Comparison of ENCODE assay signal across 10 mouse cellular contexts in the genomic region with DNA sequence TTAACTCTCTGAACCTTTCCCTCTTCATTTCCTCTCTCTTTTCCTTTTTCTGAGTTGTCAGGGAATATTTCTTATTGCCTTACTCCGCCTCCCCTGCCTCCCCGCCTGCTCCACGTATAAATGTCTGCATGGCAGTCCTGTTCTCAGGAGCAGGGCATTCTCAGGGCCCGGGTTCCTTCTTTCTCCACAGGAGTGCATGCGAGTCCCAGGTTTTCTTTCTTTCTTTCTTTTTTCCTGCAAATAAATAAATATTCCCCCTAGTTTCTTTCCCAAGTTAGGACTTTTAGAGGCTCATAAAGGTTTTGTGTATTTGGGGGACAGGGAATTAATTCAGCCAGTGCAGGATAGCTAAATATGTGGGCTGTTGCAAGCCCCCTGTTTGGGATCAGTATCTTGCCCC. TPM values are rescaled to one million over a fixed set of nuclear protein-coding genes. Genes with fewer than 3 reads are reported as not detected.
A peak's percentile ranks its signal among the peaks of the same experiment; 100 is the strongest.
DNase-seq lines count a peak whose midpoint lies in the region; ATAC-seq and TF ChIP-seq lines count a peak whose summit lies in the region.
"Had no signal": no experiment of that assay in that cellular context is flagged by ENCODE, and none has a peak within 500 bp of the region (broad histone marks: within the 10 kb centered on the region; RNA-seq: fewer than 3 reads in every experiment).

No protein-coding gene starts in this region.

- 0 out of 2 replicates have a peak overlapping the region, but pooled peaks have one; percentile 22 for H3K4me3 ChIP-seq in liver, postnatal 0 days (ENCODE audit: low read depth, low read length)
- no peak overlapping the region for H3K4me3 ChIP-seq in forebrain, embryonic 13.5 days
- H3K4me3 ChIP-seq in stomach, embryonic 14.5 days (ENCODE audit: low read depth, low read length) = peak overlapping the region; percentile 97; the same call in 1 of the 2 replicates
- H3K4me3 ChIP-seq in layer of hippocampus, adult 2 months = no peak overlapping the region

- TF ChIP-seq CTCF in liver, postnatal 0 days (IDR thresholded peaks at IDR 0.05; ENCODE audit: low read depth) = no peak
- TF ChIP-seq CTCF in layer of hippocampus, adult 2 months (conservative IDR thresholded peaks at IDR 0.05) = no peak

- peaks cover 27% of the 10 kb centered on the region for H3K4me1 ChIP-seq in liver, postnatal 0 days (ENCODE audit: insufficient read depth)
- H3K4me1 ChIP-seq in forebrain, embryonic 13.5 days = peaks cover 58% of the 10 kb centered on the region
- H3K4me1 ChIP-seq in stomach, embryonic 14.5 days (ENCODE audit: control insufficient read depth, insufficient read depth, low read length) = peaks cover 17% of the 10 kb centered on the region; the same call in 1 of the 2 replicates

- H3K9ac ChIP-seq in liver, postnatal 0 days (replicated peaks) = no peak overlapping the region
- no peak overlapping the region for H3K9ac ChIP-seq in forebrain, embryonic 13.5 days
- H3K9ac ChIP-seq in stomach, embryonic 14.5 days (replicated peaks; ENCODE audit: low read depth, low read length) = peak overlapping the region; percentile 69; the same call in 1 of the 2 replicates

- H3K27me3 ChIP-seq in liver, postnatal 0 days (ENCODE audit: insufficient read depth, low read length) = peaks cover 95% of the 10 kb centered on the region
- H3K27me3 ChIP-seq in forebrain, embryonic 13.5 days = peaks cover 90% of the 10 kb centered on the region
- H3K27me3 ChIP-seq in stomach, embryonic 14.5 days (ENCODE audit: control insufficient read depth, insufficient read depth, low read length) = no peaks in the 10 kb centered on the region

- H3K4me2 ChIP-seq in liver, postnatal 0 days (ENCODE audit: low read depth, low read length) = no peak overlapping the region
- peak overlapping the region; percentile 92 for H3K4me2 ChIP-seq in forebrain, embryonic 13.5 days
- peak overlapping the region; percentile 91 for H3K4me2 ChIP-seq in stomach, embryonic 14.5 days (replicated peaks; ENCODE audit: low read depth, low read length)

- DNase-seq in liver, postnatal 0 days = no peak
- DNase-seq in liver = no peak
- DNase-seq in kidney, postnatal 25 days = peak; percentile 37 to 51
- DNase-seq in ovary, postnatal 10 days (ENCODE audit: low spot score) = no peak
- no peak for DNase-seq in layer of hippocampus, postnatal 25 days (ENCODE audit: extremely low spot score in 1 of 2, low spot score in 1 of 2)
- no peak for DNase-seq in layer of hippocampus, adult 2 months (ENCODE audit: low spot score in 2 of 2)
- DNase-seq: cerebellum, postnatal 36 days; thymus, postnatal 4 days had no signal

- H3K9me3 ChIP-seq in liver, postnatal 0 days (ENCODE audit: low read length) = no peaks in the 10 kb centered on the region
- no peaks in the 10 kb centered on the region for H3K9me3 ChIP-seq in forebrain, embryonic 13.5 days (replicated peaks)
- no peaks in the 10 kb centered on the region for H3K9me3 ChIP-seq in stomach, embryonic 14.5 days (ENCODE audit: control insufficient read depth, low read depth, low read length)

- H3K27ac ChIP-seq in liver, postnatal 0 days (ENCODE audit: low read depth) = no peak overlapping the region
- no peak overlapping the region for H3K27ac ChIP-seq in forebrain, embryonic 13.5 days
- H3K27ac ChIP-seq in stomach, embryonic 14.5 days (ENCODE audit: low read length) = peak overlapping the region; percentile 100; the same call in 1 of the 2 replicates
- H3K27ac ChIP-seq in layer of hippocampus, adult 2 months = no peak overlapping the region

- ATAC-seq in liver, postnatal 0 days = no peak
- ATAC-seq in forebrain, embryonic 13.5 days = no peak
- ATAC-seq in stomach, embryonic 14.5 days (ENCODE audit: insufficient number of reproducible peaks, insufficient read depth, low FRiP score, low read depth) = no peak

- H3K36me3 ChIP-seq in liver, postnatal 0 days (replicated peaks; ENCODE audit: insufficient read depth, low read length) = no peaks in the 10 kb centered on the region
- H3K36me3 ChIP-seq in forebrain, embryonic 13.5 days (ENCODE audit: poor library complexity, severe bottlenecking) = no peaks in the 10 kb centered on the region
- H3K36me3 ChIP-seq in stomach, embryonic 14.5 days (ENCODE audit: control insufficient read depth, insufficient read depth, low read length) = no peaks in the 10 kb centered on the region

- WGBS in liver, postnatal 0 days (ENCODE audit: insufficient replicate concordance) = 43% methylated on average over 5 of the region's 5 CpGs
- WGBS in forebrain, embryonic 13.5 days = 14% methylated on average over 5 of the region's 5 CpGs
- 29% methylated on average over 5 of the region's 5 CpGs for WGBS in stomach, embryonic 14.5 days

- no peak for TF ChIP-seq EP300 in liver, postnatal 0 days (IDR thresholded peaks at IDR 0.05; ENCODE audit: low read depth)

RNA-seq across cellular contexts. Expression of a gene that starts 2.5 kb away (rescaled TPM):
- 0.99 and 1.1 TPM in 2 replicates for polyA plus RNA-seq in liver, postnatal 0 days (2015; fragmentation: Nextera tagmentation; extraction: Ambion mirVana)
- polyA plus RNA-seq in forebrain, embryonic 13.5 days (2015; fragmentation: Nextera tagmentation; extraction: Ambion mirVana) = 6.1 and 7.7 TPM in 2 replicates
- polyA plus RNA-seq in stomach, embryonic 14.5 days (2014; fragmentation: Nextera tagmentation; extraction: Ambion mirVana) = 15.2 and 17.0 TPM in 2 replicates
- total RNA-seq in layer of hippocampus, postnatal 25 days (2021) = 1 to 10 TPM; 2.6 to 2.8 TPM
- total RNA-seq in layer of hippocampus, adult 2 months (2021) = 1 to 10 TPM; 2.2 to 2.5 TPM

RNA-seq across cellular contexts. Expression of a gene that starts 27.7 kb away (rescaled TPM):
- polyA plus RNA-seq in liver, postnatal 0 days (2015; fragmentation: Nextera tagmentation; extraction: Ambion mirVana) = 0.15 and 0.28 TPM in 2 replicates
- not detected in 2 replicates for polyA plus RNA-seq in forebrain, embryonic 13.5 days (2015; fragmentation: Nextera tagmentation; extraction: Ambion mirVana)
- 0.46 and 1.1 TPM in 2 replicates for polyA plus RNA-seq in stomach, embryonic 14.5 days (2014; fragmentation: Nextera tagmentation; extraction: Ambion mirVana)
- total RNA-seq in layer of hippocampus, postnatal 25 days (2021) = under 1 TPM in 1 of 2 experiments, not detected in 1; 0.27 TPM
- total RNA-seq in layer of hippocampus, adult 2 months (2021) = 1 to 10 TPM in 1 of 2 experiments, under 1 TPM in 1; 0.87 to 1.5 TPM

Comparison
In these comparisons a context has a peak if more than half of its experiments do, and no peak if none do; other contexts are left out.
1. DNase-seq: peak in kidney, postnatal 25 days (2 of 2); none in liver, postnatal 0 days (single experiment), liver (single experiment), ovary, postnatal 10 days (single experiment), layer of hippocampus, postnatal 25 days (0 of 2) and layer of hippocampus, adult 2 months (0 of 2).
2. H3K4me3 ChIP-seq: peak in liver, postnatal 0 days (single experiment) and stomach, embryonic 14.5 days (single experiment); none in forebrain, embryonic 13.5 days (single experiment) and layer of hippocampus, adult 2 months (single experiment).